ENCODE assay signal across 8 mouse cellular contexts in genomic region chr10:82622671-82623552, GRCm38 (mm10). TPM values are rescaled to one million over a fixed set of nuclear protein-coding genes. Genes with fewer than 3 reads are reported as not detected.
A peak's percentile ranks its signal among the peaks of the same experiment; 100 is the strongest.
DNase-seq lines count a peak whose midpoint lies in the region; ATAC-seq and TF ChIP-seq lines count a peak whose summit lies in the region.

TSS of gene 1190007I07Rik (minus strand) at chr10:82623228.

- H3K27me3 ChIP-seq in hindbrain, embryonic 10.5 days (ENCODE audit: insufficient read depth, poor library complexity, severe bottlenecking): no peaks in the 10 kb centered on the region
- H3K27me3 ChIP-seq in lung, postnatal 0 days (replicated peaks; ENCODE audit: insufficient read depth, low read length): no peaks in the 10 kb centered on the region

- H3K36me3 ChIP-seq in hindbrain, embryonic 10.5 days: peaks cover 18% of the 10 kb centered on the region
- no peaks in the 10 kb centered on the region for H3K36me3 ChIP-seq in lung, postnatal 0 days (ENCODE audit: insufficient read depth, low read length)

- H3K4me2 ChIP-seq in lung, postnatal 0 days (replicated peaks; ENCODE audit: low read depth, low read length): peak within 1 kb of the TSS; percentile 63

- H3K4me3 ChIP-seq in hindbrain, embryonic 10.5 days: peak within 1 kb of the TSS; percentile 73
- H3K4me3 ChIP-seq in lung, postnatal 0 days (ENCODE audit: low read depth, low read length): peak within 1 kb of the TSS; percentile 62

- peak; percentile 49 for TF ChIP-seq CTCF in lung, postnatal 0 days (IDR thresholded peaks at IDR 0.05)

- H3K27ac ChIP-seq in hindbrain, embryonic 10.5 days: peak within 1 kb of the TSS; percentile 94
- peak within 1 kb of the TSS; percentile 39 for H3K27ac ChIP-seq in lung, postnatal 0 days (ENCODE audit: low read length)

- peaks cover 7% of the 10 kb centered on the region for H3K4me1 ChIP-seq in hindbrain, embryonic 10.5 days (replicated peaks)
- H3K4me1 ChIP-seq in lung, postnatal 0 days (ENCODE audit: insufficient read depth, low read depth, low read length): no peaks in the 10 kb centered on the region

- DNase-seq in MN1 (ENCODE audit: low spot score): peak; percentile 97
- peak; percentile 90 for DNase-seq in cerebellum, adult 9-10 months
- peak; percentile 95 for DNase-seq in hindbrain, embryonic 10.5 days (ENCODE audit: low spot score)
- peak; percentile 82 for DNase-seq in layer of hippocampus, adult 9-11 months
- DNase-seq in lung, postnatal 0 days (ENCODE audit: low spot score): peak; percentile 93
- DNase-seq in ovary, postnatal 14 days (ENCODE audit: low spot score): peak; percentile 89
- DNase-seq in thymus, postnatal 14 days: peak; percentile 89

- peak; percentile 85 for ATAC-seq in frontal cortex, adult (ENCODE audit: low TSS enrichment)
- peak; percentile 94 for ATAC-seq in lung, postnatal 0 days

- no peaks in the 10 kb centered on the region for H3K9me3 ChIP-seq in hindbrain, embryonic 10.5 days
- H3K9me3 ChIP-seq in lung, postnatal 0 days (ENCODE audit: low read length): no peaks in the 10 kb centered on the region

- WGBS in hindbrain, embryonic 10.5 days: under 1% methylated on average over 60 of the region's 61 CpGs
- WGBS in lung, postnatal 0 days: 1% methylated on average over 45 of the region's 61 CpGs

- peak within 1 kb of the TSS; percentile 46 for H3K9ac ChIP-seq in lung, postnatal 0 days (replicated peaks; ENCODE audit: low read depth)

- no peak; the same call in 1 of the 2 replicates for TF ChIP-seq EP300 in lung, postnatal 0 days (IDR thresholded peaks at IDR 0.05)

RNA-seq across cellular contexts. Expression of gene 1190007I07Rik, which starts in this region (rescaled TPM):
- 36.1 and 37.4 TPM in 2 replicates for polyA plus RNA-seq in hindbrain, embryonic 10.5 days (2016; fragmentation: Nextera tagmentation; extraction: Ambion mirVana)
- polyA plus RNA-seq in lung, postnatal 0 days (2015; fragmentation: Nextera tagmentation; extraction: Ambion mirVana): 26.0 and 26.9 TPM in 2 replicates

Comparison
In these comparisons a context has a peak if more than half of its experiments do, and no peak if none do; other contexts are left out.
1. Peak in every context shown above with its lines: DNase-seq, ATAC-seq, H3K4me3 ChIP-seq and H3K27ac ChIP-seq.